Mouse (Mus musculus): ENCODE measurements around the gene Csgalnact2.

DNA sequence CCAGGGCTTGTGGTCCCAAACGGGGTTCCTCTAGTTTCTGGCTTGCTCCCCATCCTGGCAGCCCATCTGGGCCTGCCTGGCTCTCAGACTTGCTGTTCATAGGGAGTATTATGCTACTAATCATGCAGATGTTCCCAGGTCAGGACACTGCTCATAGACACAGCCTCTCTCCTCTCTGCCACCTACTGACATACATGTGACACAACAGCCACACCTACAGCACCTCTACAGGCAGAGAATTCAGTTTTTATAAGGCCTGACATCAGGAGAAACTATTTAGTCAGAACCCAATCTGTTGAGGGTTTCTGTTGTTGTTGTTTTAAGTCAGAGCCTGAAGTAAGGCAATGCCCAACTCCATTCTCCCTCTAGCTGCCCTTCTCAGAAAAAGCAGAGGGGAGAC is 27.1 kb downstream of the Csgalnact2 start:
- TF ChIP-seq CTCF (IDR thresholded peaks at IDR 0.05; ENCODE audit: low read depth, low read length) = no peak
- TF ChIP-seq POLR2A (IDR thresholded peaks at IDR 0.05; ENCODE audit: extremely low read depth, insufficient read depth, low read length) = no peak
